Mouse (Mus musculus) liver, embryonic 11.5 days (tissue): ENCODE measurements around the gene Kdelc2. TPM values are rescaled to one million over a fixed set of nuclear protein-coding genes. Genes with fewer than 3 reads are reported as not detected.
A peak's percentile ranks its signal among the peaks of the same experiment; 100 is the strongest.

Source experiments
- ATAC-seq: fragments of 200-750 bp; cut with Nextera tagmentation; replicated peaks from 2 replicates; pipeline ENCODE4 v1.8.0; 2017; ENCODE audit warnings: moderate number of reproducible peaks, mild to moderate bottlenecking, moderate TSS enrichment, moderate library complexity; ENCODE audit not compliant: low FRiP score
- DNase-seq: peaks from one replicate; pipeline ENCODE4 v3.0.0-alpha.2; 2017; ENCODE audit warnings: low spot score
- H3K27ac ChIP-seq: fragments of 300-500 bp; sonication (generic); 2 replicates; pipeline ENCODE4 v1.5.1; 2014; ENCODE audit warnings: mild to moderate bottlenecking, low read depth, low read length, control low read depth
- H3K27me3 ChIP-seq: fragments of 300-500 bp; sonication (generic); replicated peaks from 2 replicates; pipeline ENCODE4 v1.6.1; 2014; ENCODE audit warnings: low read length, mixed read lengths; ENCODE audit not compliant: control insufficient read depth, insufficient read depth
- H3K36me3 ChIP-seq: fragments of 300-500 bp; sonication (generic); 2 replicates; pipeline ENCODE4 v1.6.1; 2014; ENCODE audit warnings: mild to moderate bottlenecking, low read length, moderate library complexity, mixed read lengths; ENCODE audit not compliant: control insufficient read depth, insufficient read depth
- H3K4me1 ChIP-seq: fragments of 300-500 bp; sonication (generic); replicated peaks from 2 replicates; pipeline ENCODE4 v1.6.1; 2014; ENCODE audit warnings: low read length, mixed read lengths; ENCODE audit not compliant: control insufficient read depth, insufficient read depth
- H3K4me2 ChIP-seq: fragments of 300-500 bp; sonication (generic); 2 replicates; pipeline ENCODE4 v1.6.1; 2014; ENCODE audit warnings: mild to moderate bottlenecking, control low read depth, moderate library complexity
- H3K4me3 ChIP-seq: fragments of 300-500 bp; sonication (generic); 2 replicates; pipeline ENCODE4 v1.5.1; 2014; ENCODE audit warnings: low read depth, low read length, control low read depth
- H3K9ac ChIP-seq: fragments of 300-500 bp; sonication (generic); 2 replicates; pipeline ENCODE4 v1.6.1; 2014; ENCODE audit warnings: low read depth, low read length, control low read depth
- H3K9me3 ChIP-seq: fragments of 300-500 bp; sonication (generic); 2 replicates; pipeline ENCODE4 v1.6.1; 2016; ENCODE audit warnings: low read length, inconsistent platforms, mixed read lengths; ENCODE audit not compliant: control insufficient read depth
- WGBS: fragments of 180-500 bp; shearing (Covaris S2); extraction: QIAGEN DNeasy Blood & Tissue Kit; methylation state at CpG from one replicate; pipeline ENCODE4 v1.1.7; 2014; 5-methylcytosine and 5-hydroxymethylcytosine counted together
- polyA plus RNA-seq: library from polyadenylated mRNA; unstranded; fragments of >200 nt; fragmentation: Nextera tagmentation; extraction: Ambion mirVana; gene quantifications from 2 replicates; pipeline ENCODE4 v1.2.1, GENCODE M21; 2014

Gene Kdelc2
- polyA plus RNA-seq, 1 experiment from 2014 or later, result 11.2 TPM

GRCm38 (mm10) chr9:53408548-53408947 is 24.7 kb downstream of the Kdelc2 start:
- H3K9me3 ChIP-seq, result no peaks in the 10 kb centered on the region
- H3K9ac ChIP-seq, result no peak overlapping the region
- H3K4me3 ChIP-seq, result no peak overlapping the region
- H3K4me1 ChIP-seq, result peaks cover 14% of the 10 kb centered on the region
- H3K4me2 ChIP-seq, result no peak overlapping the region
- ATAC-seq (no peak), DNase-seq (no peak)
- H3K27me3 ChIP-seq, result no peaks in the 10 kb centered on the region
- no peaks in the 10 kb centered on the region for H3K36me3 ChIP-seq
- WGBS, result 78% methylated on average over 4 of the region's 4 CpGs
- peak overlapping the region; percentile 20; the same call in 1 of the 2 replicates for H3K27ac ChIP-seq

- no peaks in the 10 kb centered on the region for H3K9me3 ChIP-seq
- no peak overlapping the region for H3K4me3 ChIP-seq
- peaks cover 14% of the 10 kb centered on the region for H3K4me1 ChIP-seq
- 0 out of 2 replicates have a peak, but pooled peaks have one; percentile 2 for ATAC-seq
- H3K4me2 ChIP-seq, result no peak overlapping the region
- DNase-seq, result no peak
- peak overlapping the region; percentile 20 for H3K27ac ChIP-seq
- no peak overlapping the region for H3K9ac ChIP-seq
- H3K27me3 ChIP-seq, result no peaks in the 10 kb centered on the region
- H3K36me3 ChIP-seq, result no peaks in the 10 kb centered on the region
- WGBS, result 85% methylated on average over 2 of the region's 2 CpGs
These were observed 25.1 kb downstream of the Kdelc2 start for GRCm38 (mm10) chr9:53408953-53409361.

- no peaks in the 10 kb centered on the region for H3K36me3 ChIP-seq
- ATAC-seq (peak; percentile 94), DNase-seq (no peak)
- peaks cover 14% of the 10 kb centered on the region for H3K4me1 ChIP-seq
- H3K9ac ChIP-seq, result no peak overlapping the region
- WGBS, result 64% methylated on average over 3 of the region's 3 CpGs
- H3K9me3 ChIP-seq, result no peaks in the 10 kb centered on the region
- no peak overlapping the region for H3K4me3 ChIP-seq
- H3K4me2 ChIP-seq, result peak overlapping the region; percentile 33; the same call in 1 of the 2 replicates
- no peaks in the 10 kb centered on the region for H3K27me3 ChIP-seq
- H3K27ac ChIP-seq, result peak overlapping the region; percentile 20
These were observed 25.6 kb downstream of the Kdelc2 start for GRCm38 (mm10) chr9:53409427-53409826.

- Histone ChIP-seq H3K27me3 (no peaks in the 10 kb centered on the region), H3K36me3 (no peaks in the 10 kb centered on the region), H3K4me3 (0 out of 2 replicates have a peak overlapping the region, but pooled peaks have one; percentile 8), H3K4me2 (peak overlapping the region; percentile 50), H3K9ac (peak overlapping the region; percentile 16; the same call in 1 of the 2 replicates), H3K27ac (peak overlapping the region; percentile 84), H3K9me3 (no peaks in the 10 kb centered on the region), H3K4me1 (peaks cover 14% of the 10 kb centered on the region)
- no peak for DNase-seq
- 23% methylated on average over 9 of the region's 9 CpGs for WGBS
- peak; percentile 99 for ATAC-seq
These were observed 38.5 kb downstream of the Kdelc2 start for GRCm38 (mm10) chr9:53422133-53422896.

GRCm38 (mm10) chr9:53426726-53427125 is 42.9 kb downstream of the Kdelc2 start:
- H3K27ac ChIP-seq, result no peak overlapping the region
- no peak overlapping the region for H3K9ac ChIP-seq
- ATAC-seq, result peak; percentile 46; the same call in 1 of the 2 replicates
- 71% methylated on average over 3 of the region's 3 CpGs for WGBS
- no peaks in the 10 kb centered on the region for H3K27me3 ChIP-seq
- no peaks in the 10 kb centered on the region for H3K36me3 ChIP-seq
- H3K9me3 ChIP-seq, result no peaks in the 10 kb centered on the region
- H3K4me3 ChIP-seq, result no peak overlapping the region
- peaks cover 14% of the 10 kb centered on the region for H3K4me1 ChIP-seq
- no peak for DNase-seq
- H3K4me2 ChIP-seq, result no peak overlapping the region

GRCm38 (mm10) chr9:53427638-53428037 is 43.8 kb downstream of the Kdelc2 start:
- Histone ChIP-seq H3K9ac (no peak overlapping the region), H3K4me2 (no peak overlapping the region), H3K36me3 (no peaks in the 10 kb centered on the region), H3K4me1 (peaks cover 12% of the 10 kb centered on the region), H3K9me3 (no peaks in the 10 kb centered on the region), H3K27ac (no peak overlapping the region), H3K27me3 (no peaks in the 10 kb centered on the region), H3K4me3 (no peak overlapping the region)
- WGBS, result 65% methylated on average over 3 of the region's 3 CpGs
- DNase-seq, result no peak
- ATAC-seq, result no peak

GRCm38 (mm10) chr9:53435830-53436570 is 52.2 kb downstream of the Kdelc2 start:
- Histone ChIP-seq H3K4me2 (no peak overlapping the region), H3K4me3 (no peak overlapping the region), H3K36me3 (peaks cover 3% of the 10 kb centered on the region; the same call in 1 of the 2 replicates), H3K27me3 (no peaks in the 10 kb centered on the region), H3K27ac (no peak overlapping the region), H3K9ac (no peak overlapping the region), H3K4me1 (no peaks in the 10 kb centered on the region), H3K9me3 (no peaks in the 10 kb centered on the region)
- 82% methylated on average over 14 of the region's 14 CpGs for WGBS
- ATAC-seq, result no peak
- DNase-seq, result no peak

GRCm38 (mm10) chr9:53450609-53451008 is 66.8 kb downstream of the Kdelc2 start:
- Histone ChIP-seq H3K27ac (no peak overlapping the region), H3K4me2 (no peak overlapping the region), H3K36me3 (peaks cover 5% of the 10 kb centered on the region; the same call in 1 of the 2 replicates), H3K4me3 (no peak overlapping the region), H3K9ac (no peak overlapping the region), H3K4me1 (no peaks in the 10 kb centered on the region), H3K27me3 (no peaks in the 10 kb centered on the region), H3K9me3 (no peaks in the 10 kb centered on the region)
- ATAC-seq (no peak), DNase-seq (no peak)
- WGBS, result 81% methylated on average over 1 of the region's 1 CpGs
